Mouse (Mus musculus) induced T-regulatory cell, adult 2 months (primary cell): ENCODE data around the gene Lhx8.

Experiments used
- DNase-seq: peaks from one replicate; pipeline ENCODE4 v3.0.0-alpha.2; 2012; ENCODE audit warnings: low read depth

The Lhx8 gene

GRCm38 (mm10) chr3:154321921-154322574, 8.4 kb downstream of the Lhx8 start:
- no peak for DNase-seq

GRCm38 (mm10) chr3:154317651-154318248, 12.7 kb downstream of the Lhx8 start:
- DNase-seq, result no peak

GRCm38 (mm10) chr3:154305163-154305884, 25.1 kb downstream of the Lhx8 start:
- no peak for DNase-seq

GRCm38 (mm10) chr3:154301102-154301501, 29.4 kb downstream of the Lhx8 start:
- peak; percentile 1 for DNase-seq

- DNase-seq, result no peak
Observed at GRCm38 (mm10) chr3:154300006-154300405, 30.5 kb downstream of the Lhx8 start.

GRCm38 (mm10) chr3:154298490-154298889, 32.0 kb downstream of the Lhx8 start:
- no peak for DNase-seq

- no peak for DNase-seq
Observed at GRCm38 (mm10) chr3:154297499-154297898, 33.0 kb downstream of the Lhx8 start.

- no peak for DNase-seq
Observed at GRCm38 (mm10) chr3:154294924-154295834, 35.3 kb downstream of the Lhx8 start.

GRCm38 (mm10) chr3:154293839-154294490, 36.5 kb downstream of the Lhx8 start:
- no peak for DNase-seq

GRCm38 (mm10) chr3:154292126-154292525, 38.3 kb downstream of the Lhx8 start:
- no peak for DNase-seq

GRCm38 (mm10) chr3:154290351-154290750, 40.1 kb downstream of the Lhx8 start:
- no peak for DNase-seq

GRCm38 (mm10) chr3:154288429-154289069, 41.9 kb downstream of the Lhx8 start:
- no peak for DNase-seq

GRCm38 (mm10) chr3:154287217-154287616, 43.2 kb downstream of the Lhx8 start:
- DNase-seq, result no peak

GRCm38 (mm10) chr3:154285351-154285750, 45.1 kb downstream of the Lhx8 start:
- DNase-seq, result no peak

- no peak for DNase-seq
Observed at GRCm38 (mm10) chr3:154284260-154284659, 46.2 kb downstream of the Lhx8 start.

- no peak for DNase-seq
Observed at GRCm38 (mm10) chr3:154274681-154275080, 55.8 kb downstream of the Lhx8 start.

- peak; percentile 51 for DNase-seq
Observed at GRCm38 (mm10) chr3:154269757-154270366, 60.6 kb downstream of the Lhx8 start.

GRCm38 (mm10) chr3:154268313-154268712, 62.1 kb downstream of the Lhx8 start:
- no peak for DNase-seq

GRCm38 (mm10) chr3:154257312-154257711, 73.1 kb downstream of the Lhx8 start:
- DNase-seq, result no peak
